Mouse (Mus musculus) limb, embryonic 10.5 days (tissue): ENCODE data around the gene Olfr608. TPM values are rescaled to one million over a fixed set of nuclear protein-coding genes. Genes with fewer than 3 reads are reported as not detected.
"Not testable (repeated sequence)": the region's sequence is repeated elsewhere in the genome, so short reads cannot be mapped to it uniquely, and the experiment has no call there.

Source experiments
- DNase-seq: peaks from one replicate; pipeline ENCODE4 v3.0.0-alpha.2; 2017; ENCODE audit warnings: low spot score
- H3K27ac ChIP-seq: fragments of 300-500 bp; sonication (generic); 2 replicates; pipeline ENCODE4 v1.5.1; 2016; ENCODE audit warnings: mild to moderate bottlenecking
- H3K27me3 ChIP-seq: fragments of 300-500 bp; sonication (generic); 2 replicates; pipeline ENCODE4 v1.6.1; 2016; ENCODE audit warnings: low read depth, mild to moderate bottlenecking; ENCODE audit not compliant: poor library complexity, severe bottlenecking
- H3K36me3 ChIP-seq: fragments of 300-500 bp; sonication (generic); 2 replicates; pipeline ENCODE4 v1.6.1; 2016; ENCODE audit warnings: mild to moderate bottlenecking, moderate library complexity
- H3K4me1 ChIP-seq: fragments of 300-500 bp; sonication (generic); 2 replicates; pipeline ENCODE4 v1.6.1; 2016
- H3K4me3 ChIP-seq: fragments of 300-500 bp; sonication (generic); 2 replicates; pipeline ENCODE4 v1.5.1; 2016; ENCODE audit warnings: mild to moderate bottlenecking, moderate library complexity
- H3K9me3 ChIP-seq: fragments of 300-500 bp; sonication (generic); replicated peaks from 2 replicates; pipeline ENCODE4 v1.6.1; 2016; ENCODE audit warnings: mild to moderate bottlenecking
- WGBS: fragments of 180-500 bp; shearing (Covaris S2); methylation state at CpG from one replicate; pipeline ENCODE4 v1.1.7; 2016; 5-methylcytosine and 5-hydroxymethylcytosine counted together
- polyA plus RNA-seq: library from polyadenylated mRNA; unstranded; fragments of >200 nt; fragmentation: Nextera tagmentation; extraction: Ambion mirVana; gene quantifications from 2 replicates; pipeline ENCODE4 v1.2.1, GENCODE M21; 2016

The Olfr608 gene
- not detected in 2 replicates for polyA plus RNA-seq

GRCm38 (mm10) chr7:103469577-103469976 lies at the start of gene Olfr608:
Olfr608 (plus strand) TSS chr7:103469877.
- H3K27me3 ChIP-seq = no peaks in the 10 kb centered on the region
- no peak within 1 kb of the TSS for H3K4me3 ChIP-seq
- no peaks in the 10 kb centered on the region for H3K4me1 ChIP-seq
- H3K27ac ChIP-seq = no peak within 1 kb of the TSS
- H3K9me3 ChIP-seq = no peaks in the 10 kb centered on the region
- DNase-seq = no peak
- no peaks in the 10 kb centered on the region for H3K36me3 ChIP-seq

DNA sequence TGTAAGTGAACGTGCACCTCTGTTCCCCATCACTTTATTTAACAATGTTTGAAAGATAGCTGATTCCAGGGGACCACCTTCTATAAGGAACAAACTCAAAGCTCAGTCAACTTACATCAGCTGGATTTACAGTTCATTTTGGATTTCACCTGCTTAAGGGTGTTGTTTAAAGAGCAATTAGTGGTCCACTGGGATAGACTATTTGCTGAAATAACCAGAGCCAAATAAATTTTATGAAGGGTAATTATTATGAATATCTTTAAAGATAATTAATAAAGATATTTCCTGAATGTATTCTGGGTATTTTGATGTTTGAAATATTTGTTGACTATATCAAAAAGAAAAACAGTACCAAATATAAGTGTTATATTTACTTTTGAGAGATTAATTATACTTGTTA lies 24.3 kb upstream of the Olfr608 start, which contains the start of gene Olfr605:
TSS of gene Olfr605 (minus strand) at position 101 of the 400 bp plus-strand sequence.
- H3K9me3 ChIP-seq = no peaks in the 10 kb centered on the region
- WGBS = 97% methylated on average over 1 of the region's 1 CpGs

DNA sequence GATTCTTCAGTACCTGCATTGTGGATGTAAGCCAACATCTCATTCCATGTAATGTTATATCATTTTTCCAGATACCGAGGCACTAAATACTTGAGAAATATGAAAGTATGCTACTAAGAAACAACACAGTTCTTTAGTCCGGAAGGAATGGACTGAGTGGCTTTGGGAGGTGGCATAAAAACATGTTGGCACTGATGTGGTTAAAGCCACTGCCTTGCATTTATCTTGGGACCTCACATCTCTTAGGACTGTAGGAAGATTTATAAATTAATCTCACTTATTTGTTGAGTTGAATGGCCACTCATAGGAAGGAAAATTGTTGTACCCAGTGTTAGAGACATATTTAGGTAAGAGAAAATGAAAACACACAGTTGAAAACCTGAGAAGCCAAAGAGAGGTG lies 20.9 kb upstream of the Olfr608 start, which contains the start of gene Olfr606:
TSS of gene Olfr606 (plus strand) at position 301 of the 400 bp plus-strand sequence.
- WGBS = 94% methylated on average over 2 of the region's 2 CpGs

More for the DNA sequence above, 24.3 kb upstream of the Olfr608 start, which contains the start of gene Olfr605:
- no peaks in the 10 kb centered on the region for H3K4me1 ChIP-seq
- DNase-seq = no peak
- no peaks in the 10 kb centered on the region for H3K36me3 ChIP-seq
- H3K4me3 ChIP-seq = no peak within 1 kb of the TSS
- no peak within 1 kb of the TSS for H3K27ac ChIP-seq
- no peaks in the 10 kb centered on the region for H3K27me3 ChIP-seq

GRCm38 (mm10) chr7:103460590-103460989 lies 9.1 kb upstream of the Olfr608 start:
- Histone ChIP-seq H3K27me3 (no peaks in the 10 kb centered on the region), H3K9me3 (no peaks in the 10 kb centered on the region), H3K4me1 (no peaks in the 10 kb centered on the region), H3K27ac (no peak overlapping the region), H3K36me3 (no peaks in the 10 kb centered on the region), H3K4me3 (no peak overlapping the region)
- no peak for DNase-seq
- 94% methylated on average over 5 of the region's 5 CpGs for WGBS

More for the DNA sequence above, 20.9 kb upstream of the Olfr608 start, which contains the start of gene Olfr606:
- Histone ChIP-seq H3K4me3 (no peak within 1 kb of the TSS), H3K9me3 (no peaks in the 10 kb centered on the region), H3K27me3 (no peaks in the 10 kb centered on the region), H3K27ac (no peak within 1 kb of the TSS), H3K36me3 (no peaks in the 10 kb centered on the region), H3K4me1 (no peaks in the 10 kb centered on the region)
- no peak for DNase-seq

- 92% methylated on average over 9 of the region's 9 CpGs for WGBS
- not testable (repeated sequence) for H3K36me3 ChIP-seq, DNase-seq
These were observed 7.4 kb downstream of the Olfr608 start for GRCm38 (mm10) chr7:103477106-103477505.

DNA sequence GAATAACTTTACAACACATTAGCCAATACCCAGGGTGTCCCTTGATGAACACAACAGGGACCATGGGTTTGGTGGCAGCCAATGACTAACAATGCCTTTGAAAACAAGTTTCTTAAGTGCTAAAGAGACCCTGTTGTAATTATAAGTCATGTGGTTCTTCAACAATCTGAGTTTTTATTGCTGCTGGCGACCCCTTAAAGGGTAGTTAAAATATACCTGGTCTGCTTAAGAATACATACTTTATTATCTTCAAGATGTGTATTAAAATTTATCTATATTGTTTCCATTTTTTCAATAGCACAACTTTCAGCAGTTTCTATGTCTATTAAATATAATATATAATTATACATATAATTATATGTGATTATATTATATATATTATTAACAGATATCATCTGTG lies 28.3 kb downstream of the Olfr608 start, which contains the start of gene Olfr609:
TSS of gene Olfr609 (minus strand) at position 101 of the 400 bp plus-strand sequence.
- Histone ChIP-seq H3K27ac (no peak within 1 kb of the TSS), H3K9me3 (no peaks in the 10 kb centered on the region), H3K27me3 (no peaks in the 10 kb centered on the region), H3K4me3 (no peak within 1 kb of the TSS), H3K4me1 (no peaks in the 10 kb centered on the region), H3K36me3 (no peaks in the 10 kb centered on the region)
- WGBS = 72% methylated on average over 1 of the region's 1 CpGs
- DNase-seq = no peak

More at GRCm38 (mm10) chr7:103477106-103477505, 7.4 kb downstream of the Olfr608 start:
- not testable (repeated sequence) for H3K27me3 ChIP-seq, H3K27ac ChIP-seq, H3K9me3 ChIP-seq, H3K4me3 ChIP-seq, H3K4me1 ChIP-seq

- Histone ChIP-seq H3K36me3 (no peaks in the 10 kb centered on the region), H3K9me3 (no peaks in the 10 kb centered on the region), H3K27ac (no peak within 1 kb of the TSS), H3K4me3 (no peak within 1 kb of the TSS), H3K4me1 (no peaks in the 10 kb centered on the region), H3K27me3 (no peaks in the 10 kb centered on the region)
- DNase-seq = no peak
- 84% methylated on average over 2 of the region's 2 CpGs for WGBS
These were observed 42.3 kb downstream of the Olfr608 start, which contains the start of gene Olfr610 for GRCm38 (mm10) chr7:103512022-103512421. Olfr610 (minus strand) TSS chr7:103512122.

DNA sequence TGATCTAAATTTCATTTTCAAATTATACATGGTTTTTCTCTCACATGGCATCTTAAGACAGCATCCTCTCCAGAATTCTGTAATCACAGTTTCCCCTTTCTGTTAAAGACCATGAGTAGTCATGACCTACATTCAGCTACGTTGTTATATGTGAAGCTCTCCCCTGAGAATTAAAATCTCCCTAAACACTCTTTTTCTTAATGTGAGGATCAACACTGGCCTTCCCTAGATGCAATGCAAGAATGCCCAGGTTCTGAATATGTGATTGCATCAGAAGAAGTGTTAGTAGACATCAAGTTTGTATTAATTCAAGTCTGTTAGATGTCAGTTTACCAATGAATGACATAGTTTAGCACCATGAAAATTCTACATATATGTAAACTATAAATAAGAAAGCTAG lies 51.1 kb downstream of the Olfr608 start, which contains the start of gene Olfr611:
TSS of gene Olfr611 (minus strand) at position 101 of the 400 bp plus-strand sequence.
- not testable (repeated sequence) for H3K4me1 ChIP-seq, DNase-seq, H3K9me3 ChIP-seq, H3K27me3 ChIP-seq, H3K4me3 ChIP-seq, H3K36me3 ChIP-seq, H3K27ac ChIP-seq
- whole genome bisulfite sequencing = 81% methylated on average over 1 of the region's 1 CpGs

Other genes starting within 250 kb of the Olfr608 start
- gene Usp17ld, start 217.4 kb upstream of the Olfr608 start, polyA plus RNA-seq = not detected in 2 replicates
- gene Olfr596, start 164.2 kb upstream of the Olfr608 start, polyA plus RNA-seq = not detected in 2 replicates
- not detected in 2 replicates for gene Olfr597, start 153.6 kb upstream of the Olfr608 start, polyA plus RNA-seq
- gene Olfr598, start 146.3 kb upstream of the Olfr608 start, polyA plus RNA-seq = not detected in 2 replicates
- not detected in 2 replicates for gene Olfr599, start 134.0 kb upstream of the Olfr608 start, polyA plus RNA-seq
- gene Olfr600, start 120.2 kb upstream of the Olfr608 start, polyA plus RNA-seq = not detected in 2 replicates
- not detected in 2 replicates for gene Olfr601, start 107.2 kb upstream of the Olfr608 start, polyA plus RNA-seq
- gene Olfr603, start 83.7 kb upstream of the Olfr608 start, polyA plus RNA-seq = not detected in 2 replicates
- gene Usp17lc, start 54.8 kb upstream of the Olfr608 start, polyA plus RNA-seq = 0.08 TPM in 1 of 2 replicates, not detected in the other
- gene Olfr605, start 24.4 kb upstream of the Olfr608 start, polyA plus RNA-seq = not detected in 2 replicates
- not detected in 2 replicates for gene Olfr606, start 20.8 kb upstream of the Olfr608 start, polyA plus RNA-seq
- not detected in 2 replicates for gene Olfr607, start 5.7 kb upstream of the Olfr608 start, polyA plus RNA-seq
- not detected in 2 replicates for gene Olfr609, start 28.2 kb downstream of the Olfr608 start, polyA plus RNA-seq
- gene Olfr610, start 42.2 kb downstream of the Olfr608 start, polyA plus RNA-seq = not detected in 2 replicates
- gene Olfr611, start 51.0 kb downstream of the Olfr608 start, polyA plus RNA-seq = not detected in 2 replicates
- gene Olfr612, start 72.8 kb downstream of the Olfr608 start, polyA plus RNA-seq = not detected in 2 replicates
- not detected in 2 replicates for gene Olfr613, start 78.2 kb downstream of the Olfr608 start, polyA plus RNA-seq
- not detected in 2 replicates for gene Olfr615, start 86.2 kb downstream of the Olfr608 start, polyA plus RNA-seq
- not detected in 2 replicates for gene Olfr616, start 99.3 kb downstream of the Olfr608 start, polyA plus RNA-seq
- not detected in 2 replicates for gene Olfr617, start 103.2 kb downstream of the Olfr608 start, polyA plus RNA-seq
- gene Olfr618, start 120.2 kb downstream of the Olfr608 start, polyA plus RNA-seq = not detected in 2 replicates
- gene Olfr619, start 130.7 kb downstream of the Olfr608 start, polyA plus RNA-seq = not detected in 2 replicates
- not detected in 2 replicates for gene Olfr620, start 142.7 kb downstream of the Olfr608 start, polyA plus RNA-seq
- gene Olfr622, start 172.8 kb downstream of the Olfr608 start, polyA plus RNA-seq = not detected in 2 replicates
- not detected in 2 replicates for gene Olfr623, start 193.8 kb downstream of the Olfr608 start, polyA plus RNA-seq
- gene Olfr624, start 201.3 kb downstream of the Olfr608 start, polyA plus RNA-seq = 0.04 and 0.06 TPM in 2 replicates
- gene Olfr625-ps1, start 212.8 kb downstream of the Olfr608 start, polyA plus RNA-seq = not detected in 2 replicates
- gene Olfr243, start 244.8 kb downstream of the Olfr608 start, polyA plus RNA-seq = not detected in 2 replicates